Mouse (Mus musculus) left cerebral cortex, postnatal 36 days (tissue): Measurements from ENCODE around the gene D1Ertd622e. TPM values are rescaled to one million over a fixed set of nuclear protein-coding genes. Genes with fewer than 3 reads are reported as not detected.
"Not testable (repeated sequence)": the region's sequence is repeated elsewhere in the genome, so short reads cannot be mapped to it uniquely, and the experiment has no call there.

Experiments used
- DNase-seq, 2 experiments: peaks; one replicate each; pipeline ENCODE4 v3.0.0; 2021 to 2022; ENCODE audit warnings: low spot score in 2 of 2, mixed read lengths in 1 of 2
- intact Hi-C: fragments of 180-260 bp; cut with DNase I; formaldehyde crosslinking; loops from one replicate; pipeline ENCODE4 v1.15.1; 2025
- total RNA-seq, 2 experiments: library from RNA; stranded (reverse); gene quantifications; 2 replicates each; pipeline ENCODE4 v1.2.3; 2021

The D1Ertd622e gene
- total RNA-seq, 2 experiments from 2014 or later, result 76.9 to 86.9 TPM

DNA sequence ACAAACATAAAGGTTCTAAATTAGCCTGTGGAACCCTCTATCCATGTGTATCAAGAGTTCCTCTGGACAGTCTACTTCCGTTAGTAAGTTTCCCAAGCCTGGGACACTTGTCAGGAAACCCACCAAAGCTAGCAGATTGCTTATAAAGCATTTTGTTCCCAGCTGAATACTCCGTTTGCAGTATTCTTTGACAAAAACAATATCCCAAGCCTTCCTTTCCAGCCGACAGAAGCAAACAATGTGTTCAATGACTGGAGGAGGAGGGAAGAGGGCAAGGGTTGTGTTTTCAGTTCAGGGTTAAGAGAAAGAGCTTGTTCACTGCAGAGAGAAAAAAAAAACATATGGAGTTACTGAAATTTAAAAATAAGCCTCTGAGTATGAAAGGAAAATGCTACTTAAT is 73.3 kb downstream of the D1Ertd622e start:
- intact Hi-C loops, result no loop called here
- no peak for DNase-seq

DNA sequence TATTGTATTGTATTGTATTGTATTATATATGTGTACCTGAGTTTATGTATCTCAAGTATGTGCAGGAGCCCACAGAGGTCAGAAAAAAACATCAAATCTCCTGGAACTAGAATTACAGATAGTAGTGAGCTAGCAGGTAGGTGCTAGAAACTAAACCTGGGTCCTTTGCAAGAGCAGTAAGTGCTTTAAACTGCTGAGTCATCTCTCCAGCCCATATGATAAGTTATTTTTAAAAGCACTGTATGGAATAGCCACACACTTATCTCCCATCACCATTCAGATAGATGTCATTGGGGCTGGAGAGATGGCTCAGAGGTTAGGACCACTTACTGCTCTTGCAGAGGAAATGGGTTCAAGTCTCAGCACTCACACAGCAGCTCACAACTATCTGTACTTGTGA is 76.8 kb downstream of the D1Ertd622e start:
- intact Hi-C loops, result no loop called here
- no peak for DNase-seq

DNA sequence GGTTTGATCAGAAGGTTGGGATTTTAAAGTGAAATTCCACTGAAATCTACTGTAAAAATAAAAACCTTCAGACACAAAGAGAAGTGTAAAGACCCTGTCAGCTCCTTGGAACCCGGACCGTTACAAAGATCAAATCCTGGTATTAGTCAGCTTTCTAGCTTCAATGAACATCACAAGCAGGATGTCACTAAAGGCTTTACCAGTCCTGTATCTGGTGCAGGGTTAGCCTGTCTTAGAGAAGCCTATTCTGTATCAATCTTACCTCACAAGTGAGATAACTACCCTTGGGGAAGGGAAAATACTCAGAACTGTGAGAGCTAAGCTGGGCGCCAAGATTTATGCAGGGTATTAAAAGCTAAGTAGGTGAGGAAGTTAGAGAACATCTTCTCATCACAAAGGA is 77.7 kb downstream of the D1Ertd622e start:
- DNase-seq, result no peak
- intact Hi-C loops, result no loop called here

DNA sequence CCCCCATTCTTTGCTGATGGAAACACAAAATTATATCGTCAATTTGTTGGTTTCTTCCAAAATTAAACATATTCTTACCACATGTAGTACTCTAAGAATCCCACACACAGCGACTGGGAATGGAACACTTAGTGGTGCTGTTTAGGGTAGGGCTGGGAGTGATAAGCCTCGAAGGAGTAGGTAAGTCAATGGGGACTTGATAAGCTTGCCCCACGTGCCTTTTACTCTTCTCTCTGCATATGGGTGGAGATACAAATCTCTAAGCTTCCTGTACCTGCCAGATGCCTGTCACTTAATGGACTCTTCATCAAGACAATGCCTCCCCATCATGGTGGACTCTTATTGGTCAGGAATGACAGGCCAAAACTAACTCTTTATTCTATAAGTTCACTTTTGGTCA is 78.8 kb downstream of the D1Ertd622e start:
- intact Hi-C loops, result no loop called here
- no peak for DNase-seq

DNA sequence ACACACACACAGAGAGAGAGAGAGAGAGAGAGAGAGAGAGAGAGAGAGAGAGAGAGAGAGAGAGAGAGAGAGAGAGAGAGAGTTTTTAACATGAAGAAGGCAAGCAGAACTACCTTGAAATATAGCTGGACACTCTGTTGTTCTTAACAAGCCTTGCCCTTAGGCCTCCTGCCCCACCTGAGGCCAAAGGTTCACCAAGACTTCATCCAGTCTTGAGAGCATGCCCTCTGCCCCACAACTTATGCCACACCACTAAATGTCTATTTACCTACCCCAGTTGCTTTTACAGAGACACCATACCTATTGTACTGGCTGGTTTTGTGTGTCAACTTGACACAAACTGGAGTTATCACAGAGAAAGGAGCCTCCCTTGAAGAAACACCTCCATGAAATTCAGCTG is 81.2 kb downstream of the D1Ertd622e start:
- intact Hi-C loops, result not testable (repeated sequence)

DNA sequence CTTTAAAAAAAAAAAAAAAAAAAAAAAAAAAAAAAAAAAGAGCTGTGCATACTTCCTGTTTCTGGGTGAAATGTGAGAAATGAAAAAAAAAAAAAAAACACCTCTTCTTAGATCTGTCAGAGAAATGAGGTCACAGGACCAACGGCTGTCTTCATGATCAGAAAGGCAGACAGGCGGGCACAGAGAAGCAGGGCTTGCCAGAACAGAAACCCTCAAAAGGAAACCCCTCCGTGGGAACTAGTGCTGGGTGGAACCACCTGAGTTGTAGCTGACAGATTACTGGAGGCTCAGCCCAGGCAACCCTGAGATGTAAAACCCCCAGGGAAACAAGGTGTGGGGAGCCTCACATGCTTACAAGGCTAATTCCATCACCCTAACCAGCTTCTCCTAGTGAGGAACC is 81.6 kb downstream of the D1Ertd622e start:
- no peak for DNase-seq
- intact Hi-C loops, result no loop called here

More for the DNA sequence above, 81.2 kb downstream of the D1Ertd622e start:
- not testable (repeated sequence) for DNase-seq

DNA sequence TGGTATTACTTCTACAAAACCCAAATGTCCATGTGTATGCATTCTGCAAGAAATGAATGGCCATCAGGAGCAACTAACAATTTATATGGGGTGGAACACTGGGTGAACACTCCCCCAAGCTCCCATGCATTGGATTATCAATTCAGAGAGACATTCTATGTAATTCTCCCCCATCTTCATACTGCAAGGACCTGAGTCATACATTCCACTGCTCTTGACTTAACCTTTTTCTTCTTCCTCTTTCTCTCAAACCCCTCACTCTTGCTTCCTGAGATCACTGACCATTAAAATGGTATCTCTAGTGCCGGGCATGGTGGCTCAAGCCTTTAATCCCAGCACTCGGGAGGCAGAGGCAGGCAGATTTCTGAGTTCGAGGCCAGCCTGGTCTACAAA is 83.9 kb downstream of the D1Ertd622e start:
- intact Hi-C loops, result no loop called here
- DNase-seq, result no peak

DNA sequence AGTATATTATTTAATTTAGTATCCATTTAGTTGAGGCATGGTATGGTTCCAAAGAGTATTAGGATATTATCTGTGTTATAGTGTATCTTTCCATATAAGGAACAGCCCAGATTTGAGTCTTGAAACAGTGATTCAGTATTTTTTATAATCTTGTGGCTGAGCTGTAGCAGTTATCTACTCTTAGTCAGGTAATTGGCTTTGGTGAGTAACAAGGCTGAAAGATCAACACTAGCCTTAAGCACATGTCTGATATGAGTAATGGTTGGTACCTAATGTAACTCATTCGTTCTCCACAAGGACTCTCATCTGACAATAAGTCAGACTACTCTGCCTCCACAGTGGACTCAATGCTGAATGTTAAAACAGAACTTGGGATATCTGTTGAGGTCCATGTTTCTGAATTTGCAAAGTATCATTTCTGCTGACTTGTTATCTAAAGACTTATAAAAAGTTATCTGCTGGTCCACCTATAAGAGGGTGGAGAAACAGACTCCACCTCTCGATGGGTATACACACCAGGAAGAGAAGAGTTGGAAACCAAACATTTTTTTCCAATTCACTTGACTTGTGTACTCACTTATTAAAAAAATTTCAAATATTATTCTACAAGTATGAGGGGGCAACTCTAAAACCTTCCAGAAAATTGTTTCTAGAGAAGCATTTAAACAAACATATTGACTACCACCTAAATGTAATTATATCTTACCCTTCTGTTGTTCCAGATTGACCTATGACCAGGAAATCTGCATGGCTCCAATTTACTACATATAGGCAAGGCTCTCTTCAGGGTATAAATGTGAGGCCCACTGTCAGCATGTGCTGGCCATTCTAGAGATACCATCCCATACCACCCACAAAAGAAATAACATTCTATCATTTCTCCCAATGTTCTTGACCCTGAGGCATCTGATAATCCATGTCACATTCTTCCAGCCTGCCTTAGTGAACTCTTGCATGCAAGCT is 84.5 kb downstream of the D1Ertd622e start:
- intact Hi-C loops, result no loop called here
- no peak for DNase-seq

DNA sequence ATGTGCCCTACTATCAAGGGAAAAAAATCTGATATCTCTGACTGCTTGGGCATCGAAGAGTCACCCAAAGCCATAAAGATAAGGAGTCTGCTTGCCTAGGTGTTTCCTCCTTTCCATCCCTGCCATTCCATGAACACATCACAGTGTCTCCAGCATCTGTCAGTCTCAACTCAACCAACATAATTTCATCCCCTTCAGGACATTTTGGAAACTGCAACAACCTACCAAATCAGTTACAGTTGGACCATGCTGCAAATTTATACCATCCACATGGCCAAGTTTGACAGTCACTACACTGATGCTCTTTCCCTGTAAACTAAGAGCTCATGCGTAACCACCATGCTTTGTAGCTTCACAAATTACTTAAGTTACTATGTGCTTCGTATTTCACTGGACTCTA is 85.3 kb downstream of the D1Ertd622e start:
- no peak for DNase-seq
- intact Hi-C loops, result no loop called here

DNA sequence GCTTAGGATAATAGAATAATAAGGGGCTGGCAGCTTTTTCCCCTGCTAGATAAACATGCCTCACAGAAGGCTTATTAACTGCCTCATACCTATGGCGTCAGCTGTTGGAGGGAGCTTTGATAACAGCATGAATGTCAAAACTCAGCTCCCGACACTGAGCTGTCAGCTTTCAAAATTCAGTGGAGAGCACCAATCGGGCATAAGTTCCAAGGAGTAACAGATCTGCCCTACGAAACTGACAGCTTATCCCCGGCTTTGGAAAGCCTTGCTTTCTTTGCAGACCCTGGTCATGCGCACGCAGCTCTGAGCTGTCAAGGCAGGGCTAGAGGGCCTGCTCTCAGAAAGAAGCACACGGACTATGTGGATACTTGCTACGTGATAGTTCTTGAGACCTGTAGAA is 91.1 kb downstream of the D1Ertd622e start:
- intact Hi-C loops, result no loop called here
- no peak for DNase-seq

DNA sequence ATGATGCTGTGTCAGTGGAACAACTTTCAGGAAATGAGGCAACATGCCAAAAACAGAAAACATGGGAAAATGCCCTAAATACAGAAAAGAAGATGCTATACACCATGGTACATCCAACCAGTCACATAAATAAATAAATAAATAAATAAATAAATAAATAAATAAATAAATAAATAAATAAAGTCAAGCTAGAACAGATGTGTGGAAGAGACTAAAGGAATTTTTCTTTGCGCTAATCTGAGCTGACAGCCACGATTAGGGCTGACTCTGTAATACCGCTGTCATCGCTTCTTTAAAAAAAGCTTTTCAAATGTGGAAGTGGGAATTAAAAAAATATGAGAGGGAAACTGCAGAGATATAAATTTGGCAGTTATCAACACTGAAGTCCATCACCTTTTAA is 93.9 kb downstream of the D1Ertd622e start:
- intact Hi-C loops, result no loop called here
- DNase-seq, result no peak

DNA sequence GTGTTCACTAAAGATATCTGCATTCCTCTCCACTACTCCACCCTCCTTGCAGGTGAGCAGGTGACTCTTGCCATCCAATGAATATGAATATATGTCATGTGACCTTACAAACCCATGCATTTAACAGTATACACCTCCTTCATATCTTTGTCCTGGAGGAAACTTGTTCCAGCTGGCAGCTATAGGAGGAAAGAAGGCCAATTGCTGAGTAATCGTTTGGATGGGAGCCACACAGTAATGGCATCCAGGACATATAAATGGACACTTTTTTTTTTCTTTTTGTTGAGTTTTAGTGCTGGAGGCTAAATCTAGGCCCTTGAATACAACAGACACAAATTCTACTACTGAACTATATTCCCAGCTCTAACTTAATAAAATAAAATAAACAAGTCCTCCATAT is 97.2 kb downstream of the D1Ertd622e start:
- intact Hi-C loops, result no loop called here
- DNase-seq, result no peak

DNA sequence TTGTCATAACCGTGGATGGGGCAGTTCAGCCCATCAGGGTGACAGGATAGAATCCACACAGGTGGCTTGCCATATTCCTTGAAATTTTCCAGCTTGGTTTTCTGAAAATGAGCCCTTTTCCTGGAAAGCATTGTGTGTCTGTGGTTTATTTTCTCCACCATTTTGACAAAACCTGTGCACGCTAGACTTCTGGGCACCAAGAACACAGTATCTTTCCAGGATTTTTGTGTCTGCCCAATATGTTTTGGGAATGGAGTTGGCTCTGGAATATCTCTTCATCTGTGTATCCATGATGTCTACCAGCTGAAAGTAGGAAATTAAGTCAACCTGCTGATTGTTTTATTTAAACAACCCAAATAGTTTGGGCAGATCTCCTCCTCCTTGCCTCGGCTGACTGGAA is 99.0 kb downstream of the D1Ertd622e start:
- no peak for DNase-seq
- intact Hi-C loops, result no loop called here

Other genes starting within 250 kb of the D1Ertd622e start
- gene Gin1, start 108.1 kb upstream of the D1Ertd622e start, total RNA-seq, result 10 to 100 TPM in 1 of 2 experiments, 1 to 10 TPM in 1; 8.0 to 15.0 TPM
- gene Ppip5k2, start 108.3 kb upstream of the D1Ertd622e start, total RNA-seq, result 10 to 100 TPM; 22.4 to 31.4 TPM